Mouse (Mus musculus) CH12F3 (cell line): ENCODE data around the gene Lacc1.

Experiments used
- in situ Hi-C: fragments of 300-500 bp; cut with MboI; formaldehyde crosslinking; loops from 2 replicates; pipeline ENCODE4 v1.14.3; 2020; ENCODE audit warnings: low sequenced_read_pairs

The Lacc1 gene

GRCm38 (mm10) chr14:76981781-76982180 lies 54.9 kb downstream of the Lacc1 start:
- in situ Hi-C loops = no loop called here

- in situ Hi-C loops = no loop called here
Measured at GRCm38 (mm10) chr14:76981176-76981575, 55.5 kb downstream of the Lacc1 start.

GRCm38 (mm10) chr14:76979569-76979968 lies 57.1 kb downstream of the Lacc1 start:
- in situ Hi-C loops = no loop called here
